Mouse (Mus musculus) urinary bladder, postnatal 0 days (tissue): ENCODE data around the gene Chmp1a. TPM values are rescaled to one million over a fixed set of nuclear protein-coding genes. Genes with fewer than 3 reads are reported as not detected.

Experiments used
- polyA plus RNA-seq: library from polyadenylated mRNA; unstranded; fragments of >200 nt; fragmentation: Nextera tagmentation; extraction: Ambion mirVana; gene quantifications from 2 replicates; pipeline ENCODE4 v1.2.1, GENCODE M21; 2015

Chmp1a gene
- 123 and 124 TPM in 2 replicates for polyA plus RNA-seq

DNA sequence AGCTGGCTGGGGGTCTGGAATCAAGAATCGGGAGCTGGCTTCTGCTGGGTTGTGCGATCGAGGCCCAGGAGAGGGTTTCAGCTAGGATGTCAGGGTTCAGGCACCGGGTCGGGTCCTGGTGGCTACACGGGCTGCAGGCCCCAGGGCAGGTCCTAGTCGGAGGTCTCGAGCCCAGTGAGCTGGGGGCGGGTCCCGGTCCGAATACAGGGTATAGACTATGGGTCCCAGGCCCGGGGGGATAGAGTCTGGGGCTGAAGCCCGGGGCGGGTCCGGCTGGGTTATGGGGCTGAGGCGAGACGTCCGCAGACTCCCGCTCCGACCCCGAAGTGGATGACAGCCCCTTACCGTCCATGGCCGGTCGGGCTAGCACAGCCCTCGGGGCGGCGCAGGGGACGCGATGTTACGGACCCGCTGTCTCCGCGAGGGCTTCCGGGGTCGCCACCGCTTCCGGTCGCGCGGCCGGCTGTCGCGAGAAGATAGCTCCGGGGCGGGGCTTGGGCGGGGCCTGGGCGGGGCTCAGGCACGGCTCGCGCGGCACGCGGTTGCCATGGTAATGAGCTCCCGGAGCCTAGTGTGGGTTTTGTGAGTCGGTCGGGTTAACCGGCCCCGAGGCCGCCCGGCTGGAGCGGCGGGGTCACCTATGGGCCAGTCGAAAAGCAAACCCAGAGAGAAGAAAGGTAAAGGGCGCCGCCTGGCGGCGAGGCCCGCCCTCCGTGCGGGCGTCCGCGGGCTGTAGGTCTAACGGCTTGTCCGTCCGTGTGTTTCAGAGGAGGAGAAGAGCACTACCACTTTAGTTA, at the start of gene Chmp1a, which contains the start of gene Spata33:
Gene Chmp1a (minus strand): TSS at position 443 of the 797 bp plus-strand sequence.
Gene Spata33 (plus strand): TSS at position 512 of the 797 bp plus-strand sequence.

GRCm38 (mm10) chr8:123254099-123254885, 41.7 kb upstream of the Chmp1a start, which contains the start of the genes Zfp276 and Vps9d1:
Gene Zfp276 (plus strand): TSS chr8:123254195.
Gene Vps9d1 (minus strand): TSS chr8:123254348.

GRCm38 (mm10) chr8:123235520-123236497, 23.2 kb upstream of the Chmp1a start, which contains the start of gene Spata2l:
Gene Spata2l (minus strand): TSS chr8:123236233.

DNA sequence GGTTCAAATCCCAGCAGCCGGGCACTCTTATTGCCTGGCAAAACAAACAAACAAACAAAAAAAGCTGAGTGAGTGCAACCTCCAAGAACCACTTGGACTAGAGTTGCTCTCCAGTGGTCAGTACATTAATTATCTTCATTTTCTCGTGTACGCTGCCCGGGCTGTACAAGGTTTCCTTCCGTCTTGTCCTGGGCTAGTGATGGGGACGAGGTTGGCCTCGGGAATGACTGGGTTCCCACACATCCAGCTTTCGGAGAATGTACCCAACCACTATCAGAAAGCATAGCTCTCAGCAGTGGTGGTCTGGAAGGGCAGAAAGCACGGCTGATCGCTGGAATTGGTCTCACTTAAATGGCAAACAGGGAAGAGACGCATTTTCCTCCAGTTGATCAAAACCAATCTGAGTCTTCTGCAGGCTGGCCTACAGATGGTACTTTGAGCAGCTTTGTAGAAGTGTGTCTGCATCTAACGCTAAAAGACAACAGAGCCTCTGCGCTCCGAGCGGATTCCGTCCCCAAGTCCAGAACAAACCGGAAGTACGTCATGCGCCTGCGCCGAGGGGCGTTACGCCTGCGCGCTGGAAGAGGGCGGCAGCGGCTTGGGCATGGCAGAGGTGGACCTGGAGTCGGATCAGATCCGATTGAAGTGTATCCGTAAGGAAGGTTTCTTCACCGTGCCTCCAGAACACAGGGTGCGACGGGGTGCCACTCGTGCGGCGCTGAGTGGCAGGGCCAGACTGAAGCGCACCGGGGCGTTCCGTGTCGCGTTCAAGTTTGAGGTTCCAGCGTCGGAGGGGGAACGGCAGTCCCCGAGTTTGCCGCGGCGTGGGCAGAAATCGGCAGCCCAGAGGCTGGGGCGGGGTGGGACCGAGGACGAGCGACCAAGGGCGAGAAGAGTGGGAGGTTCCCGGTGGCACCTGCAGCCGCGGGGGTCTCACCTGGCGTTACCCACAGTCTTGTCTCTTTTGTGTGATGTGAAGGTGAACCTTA, 12.0 kb upstream of the Chmp1a start, which contains the start of gene Cdk10:
Gene Cdk10 (plus strand): TSS at position 565 of the 989 bp plus-strand sequence.

DNA sequence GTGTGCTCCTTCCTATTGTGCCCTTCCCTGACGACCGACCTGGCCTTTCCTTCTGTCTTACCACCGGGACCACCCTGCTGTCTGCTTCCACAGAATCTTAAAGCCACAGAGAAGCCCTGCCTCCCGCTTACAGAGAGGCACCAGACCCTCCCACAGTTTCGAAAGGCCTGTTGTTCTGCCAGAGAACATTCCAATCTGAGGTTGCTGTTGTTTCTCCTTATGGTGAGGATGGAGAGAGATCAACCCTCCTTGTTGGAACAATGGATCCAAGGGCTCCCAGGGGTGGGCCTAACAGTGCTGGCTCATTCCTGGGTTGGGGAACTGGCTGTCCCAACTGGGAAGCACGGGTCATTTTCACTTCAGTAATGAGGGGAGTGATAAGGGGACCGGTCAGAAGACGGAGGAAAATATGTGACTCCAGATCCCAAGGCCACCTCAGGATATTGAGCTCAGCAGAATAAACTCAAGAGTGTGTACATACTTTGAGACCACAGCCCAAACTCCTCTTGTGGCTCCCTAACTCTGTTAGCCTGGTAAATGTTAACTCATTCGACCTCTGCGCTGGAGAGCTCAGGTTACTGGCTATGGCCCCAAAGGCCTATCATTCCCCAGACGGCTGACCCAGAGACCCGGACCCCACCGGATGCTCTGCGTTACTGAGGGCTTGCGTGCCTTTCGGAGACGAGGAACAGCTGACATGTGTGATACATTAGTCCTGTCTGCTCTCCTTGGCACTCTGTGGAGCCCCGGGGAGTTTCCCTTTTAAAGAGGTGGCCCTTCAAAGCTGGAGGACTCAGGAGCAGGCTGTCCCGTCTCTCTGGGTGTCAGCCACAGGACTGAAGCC, 26.8 kb downstream of the Chmp1a start, which contains the start of gene Dpep1:
Gene Dpep1 (plus strand): TSS at position 677 of the 844 bp plus-strand sequence.

DNA sequence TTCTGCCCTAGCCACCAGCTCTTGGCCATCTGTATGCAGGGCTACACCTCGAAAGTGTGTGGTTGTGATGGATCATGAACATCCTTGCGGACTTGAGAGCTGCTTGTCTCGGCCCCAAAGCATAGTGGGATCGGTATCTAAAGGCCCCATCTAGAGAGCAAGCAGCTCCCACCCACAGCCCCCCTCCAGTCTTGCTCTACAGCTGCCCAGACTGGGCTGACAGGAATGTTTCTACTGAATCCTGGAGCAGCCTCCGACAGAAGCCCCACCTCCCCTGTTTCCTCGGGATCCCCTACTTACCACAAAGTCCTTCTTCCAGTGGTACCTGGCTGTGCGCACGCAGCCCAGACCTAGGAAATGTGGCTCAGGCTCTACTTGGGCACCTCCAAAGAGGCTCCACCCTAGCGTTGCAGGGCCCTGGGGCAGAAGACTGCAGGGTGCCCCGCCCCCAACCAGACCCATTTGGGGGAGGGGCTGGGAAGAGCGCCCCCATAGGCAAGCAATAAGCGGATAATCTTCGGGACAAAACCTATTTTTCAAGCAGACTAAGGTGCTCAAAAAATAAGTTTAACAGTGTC, 54.6 kb downstream of the Chmp1a start, which contains the start of gene Sult5a1:
Gene Sult5a1 (minus strand): TSS at position 428 of the 578 bp plus-strand sequence.

Other genes with a start within 250 kb of the Chmp1a start
- 28.0 and 35.4 TPM in 2 replicates for gene Ankrd11, start 170.5 kb downstream of the Chmp1a start, polyA plus RNA-seq
- 32.6 and 37.3 TPM in 2 replicates for gene Spg7, start 149.8 kb downstream of the Chmp1a start, polyA plus RNA-seq
- gene Rpl13, start 110.4 kb downstream of the Chmp1a start, polyA plus RNA-seq, result 1,489 and 1,511 TPM in 2 replicates
- gene Cpne7, start 95.4 kb downstream of the Chmp1a start, polyA plus RNA-seq, result 1.3 and 1.9 TPM in 2 replicates
- 6.2 and 6.5 TPM in 2 replicates for gene Sult5a1, start 54.4 kb downstream of the Chmp1a start, polyA plus RNA-seq
- 53.3 and 55.8 TPM in 2 replicates for gene Dpep1, start 26.5 kb downstream of the Chmp1a start, polyA plus RNA-seq
- gene Spata33, start 69 bp upstream of the Chmp1a start, polyA plus RNA-seq, result 2.5 and 2.9 TPM in 2 replicates
- gene Cdk10, start 12.1 kb upstream of the Chmp1a start, polyA plus RNA-seq, result 16.7 and 17.7 TPM in 2 replicates
- 1.9 and 2.7 TPM in 2 replicates for gene Spata2l, start 23.5 kb upstream of the Chmp1a start, polyA plus RNA-seq
- gene Zfp276, start 41.4 kb upstream of the Chmp1a start, polyA plus RNA-seq, result 10.5 and 11.0 TPM in 2 replicates
- gene Vps9d1, start 41.6 kb upstream of the Chmp1a start, polyA plus RNA-seq, result 18.2 and 18.4 TPM in 2 replicates
- 11.2 and 14.2 TPM in 2 replicates for gene Fanca, start 105.8 kb upstream of the Chmp1a start, polyA plus RNA-seq
- 2.3 and 2.7 TPM in 2 replicates for gene Spire2, start 120.0 kb upstream of the Chmp1a start, polyA plus RNA-seq
- 128 and 129 TPM in 2 replicates for gene Tcf25, start 161.0 kb upstream of the Chmp1a start, polyA plus RNA-seq
- not detected in 2 replicates for gene Mc1r, start 194.3 kb upstream of the Chmp1a start, polyA plus RNA-seq
- 1.2 and 1.3 TPM in 2 replicates for gene Tubb3, start 198.7 kb upstream of the Chmp1a start, polyA plus RNA-seq
- 23.4 and 27.8 TPM in 2 replicates for gene Def8, start 210.8 kb upstream of the Chmp1a start, polyA plus RNA-seq